Mouse (Mus musculus): ENCODE measurements around the gene Atad5. TPM values are rescaled to one million over a fixed set of nuclear protein-coding genes. Genes with fewer than 3 reads are reported as not detected.

Atad5 gene
- total RNA-seq, 1 experiment: 23.6 TPM

DNA sequence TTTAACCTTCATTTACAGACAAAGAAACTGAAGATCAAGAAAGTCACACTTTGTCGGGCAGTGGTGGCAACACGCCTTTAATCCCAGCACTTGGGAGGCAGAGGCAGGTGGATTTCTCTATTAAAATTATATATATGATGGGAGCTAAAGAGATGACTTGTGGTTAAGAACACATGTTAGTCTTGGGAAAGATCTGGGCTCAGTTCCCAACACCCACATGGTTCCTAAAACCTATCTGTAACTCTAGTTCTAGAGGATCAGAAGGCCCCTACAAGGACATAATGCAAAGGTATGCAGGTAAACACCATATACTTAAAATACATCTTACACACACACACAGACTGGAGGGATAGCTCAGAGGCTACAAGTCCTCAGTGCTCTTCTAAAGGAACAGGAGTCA lies 18.2 kb upstream of the Atad5 start:
- no peak for DNase-seq (ENCODE audit: low read depth, low spot score)
- in situ Hi-C loops (cut with MboI; ENCODE audit: low sequenced_read_pairs in 2 of 2, unreplicated experiment in 2 of 2): no loop called here
- TF ChIP-seq CHD2 (IDR thresholded peaks at IDR 0.05; ENCODE audit: low read depth, low read length): no peak
- TF ChIP-seq HCFC1 (IDR thresholded peaks at IDR 0.05; ENCODE audit: borderline replicate concordance, insufficient read depth, low read length): no peak
- TF ChIP-seq MAFK (IDR thresholded peaks at IDR 0.05; ENCODE audit: insufficient read depth, low read depth, low read length): no peak
- TF ChIP-seq ZNF384 (IDR thresholded peaks at IDR 0.05; ENCODE audit: low read depth, low read length): no peak
- peak overlapping the region; percentile 50; the same call in 1 of the 2 replicates for H3K27ac ChIP-seq (ENCODE audit: insufficient read depth, low read depth, low read length, poor library complexity, severe bottlenecking)
- 0 out of 2 replicates have a peak, but pooled peaks cover 2% of the 10 kb centered on the region for H3K36me3 ChIP-seq (ENCODE audit: control insufficient read depth, insufficient read depth, low read length, poor library complexity, severe bottlenecking)
- H3K9me3 ChIP-seq (ENCODE audit: control insufficient read depth, insufficient read depth, low read depth, low read length): no peaks in the 10 kb centered on the region
- H3K9ac ChIP-seq (ENCODE audit: insufficient read depth, low read depth, low read length, poor library complexity, severe bottlenecking): no peak overlapping the region; the same call in 1 of the 2 replicates
- H3K4me1 ChIP-seq (ENCODE audit: control insufficient read depth in 2 of 2, insufficient read depth in 2 of 2, low read length in 2 of 2, poor library complexity in 1 of 2): peaks cover 2 to 6% of the 10 kb centered on the region in 2 experiments; a peak in 2 of 4 replicates
- H3K4me3 ChIP-seq (ENCODE audit: insufficient read depth in 1 of 2, low read depth in 1 of 2, low read length in 2 of 2, poor library complexity in 1 of 2, severe bottlenecking in 1 of 2): no peak overlapping the region

DNA sequence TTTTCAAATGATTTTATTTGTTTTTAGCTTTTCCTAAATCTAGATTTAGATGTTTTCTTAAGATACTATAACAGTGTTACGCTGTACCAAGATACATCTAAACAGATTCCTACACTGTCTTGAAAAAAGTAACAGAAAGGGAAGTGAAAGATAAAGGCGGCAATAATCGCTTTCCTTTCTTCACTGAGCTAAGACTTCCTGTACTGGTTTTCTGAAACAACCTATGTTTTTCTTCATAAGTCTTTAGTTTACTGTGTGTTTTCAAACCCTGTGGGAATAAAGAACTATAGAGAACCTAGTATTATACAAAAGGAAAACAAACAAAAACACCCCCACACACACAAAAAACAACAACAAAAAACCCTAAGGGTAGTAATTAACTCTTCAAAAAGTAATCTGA lies 16.8 kb upstream of the Atad5 start:
- peaks cover 2% of the 10 kb centered on the region; the same call in 1 of the 2 replicates for H3K36me3 ChIP-seq (ENCODE audit: control insufficient read depth, insufficient read depth, low read length, poor library complexity, severe bottlenecking)
- no peak overlapping the region for H3K27ac ChIP-seq (ENCODE audit: insufficient read depth, low read depth, low read length, poor library complexity, severe bottlenecking)
- H3K4me1 ChIP-seq (ENCODE audit: control insufficient read depth in 2 of 2, insufficient read depth in 2 of 2, low read length in 2 of 2, poor library complexity in 1 of 2): peaks cover 2 to 6% of the 10 kb centered on the region in 2 experiments; a peak in 2 of 4 replicates
- no peak overlapping the region for H3K4me3 ChIP-seq (ENCODE audit: insufficient read depth in 1 of 2, low read depth in 1 of 2, low read length in 2 of 2, poor library complexity in 1 of 2, severe bottlenecking in 1 of 2)
- TF ChIP-seq ZC3H11A (IDR thresholded peaks at IDR 0.05; ENCODE audit: borderline replicate concordance, low read depth, low read length) (no peak), HCFC1 (IDR thresholded peaks at IDR 0.05; ENCODE audit: borderline replicate concordance, insufficient read depth, low read length) (no peak), ZNF384 (IDR thresholded peaks at IDR 0.05; ENCODE audit: low read depth, low read length) (no peak), CHD2 (IDR thresholded peaks at IDR 0.05; ENCODE audit: low read depth, low read length) (no peak), MAFK (IDR thresholded peaks at IDR 0.05; ENCODE audit: insufficient read depth, low read depth, low read length) (no peak)
- H3K9me3 ChIP-seq (ENCODE audit: control insufficient read depth, insufficient read depth, low read depth, low read length): no peaks in the 10 kb centered on the region
- no peak for DNase-seq (ENCODE audit: low read depth, low spot score)
- in situ Hi-C loops (cut with MboI; ENCODE audit: low sequenced_read_pairs in 2 of 2, unreplicated experiment in 2 of 2): no loop called here
- no peak overlapping the region for H3K9ac ChIP-seq (ENCODE audit: insufficient read depth, low read depth, low read length, poor library complexity, severe bottlenecking)

DNA sequence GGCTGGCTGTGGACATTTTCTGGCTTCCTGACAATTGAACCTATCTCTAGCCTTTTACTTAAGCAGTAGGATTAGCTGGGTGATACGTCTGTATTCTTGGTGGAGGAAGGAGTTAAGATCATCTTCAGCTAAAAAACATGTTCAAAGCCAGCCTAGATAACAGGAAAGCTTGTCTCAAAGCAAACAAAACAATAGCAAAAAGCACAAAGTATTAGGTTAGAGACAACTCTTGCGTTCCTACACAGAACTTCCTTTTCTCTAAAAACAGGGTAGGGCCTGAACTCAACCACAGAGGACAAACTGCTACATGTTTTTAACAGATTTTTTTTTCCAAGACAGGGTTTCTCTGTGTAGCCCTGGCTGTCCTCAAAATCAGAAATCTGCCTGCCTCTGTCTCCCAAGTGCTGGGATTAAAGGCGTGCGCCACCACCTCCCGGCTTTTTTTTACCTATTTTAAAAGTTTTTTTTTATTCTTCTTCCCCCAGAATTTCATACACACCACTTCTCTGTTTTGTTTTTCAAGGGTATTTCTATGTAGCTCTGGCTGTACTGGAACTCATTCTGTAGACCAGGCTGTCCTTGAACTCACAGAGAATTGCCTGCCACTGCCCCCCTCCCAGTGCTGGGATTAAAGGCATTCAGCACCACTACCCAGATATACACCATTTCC lies 13.5 kb upstream of the Atad5 start:
- Histone ChIP-seq H3K9me3 (ENCODE audit: control insufficient read depth, insufficient read depth, low read depth, low read length) (no peaks in the 10 kb centered on the region), H3K4me1 (ENCODE audit: control insufficient read depth in 2 of 2, insufficient read depth in 2 of 2, low read length in 2 of 2, poor library complexity in 1 of 2) (peaks cover 4% of the 10 kb centered on the region in 2 experiments; a peak in 2 of 4 replicates), H3K4me3 (ENCODE audit: insufficient read depth in 1 of 2, low read depth in 1 of 2, low read length in 2 of 2, poor library complexity in 1 of 2, severe bottlenecking in 1 of 2) (no peak overlapping the region), H3K27ac (ENCODE audit: insufficient read depth, low read depth, low read length, poor library complexity, severe bottlenecking) (no peak overlapping the region), H3K36me3 (ENCODE audit: control insufficient read depth, insufficient read depth, low read length, poor library complexity, severe bottlenecking) (peaks cover 4% of the 10 kb centered on the region; the same call in 1 of the 2 replicates), H3K9ac (ENCODE audit: insufficient read depth, low read depth, low read length, poor library complexity, severe bottlenecking) (no peak overlapping the region)
- TF ChIP-seq ZNF384 (IDR thresholded peaks at IDR 0.05; ENCODE audit: low read depth, low read length): no peak
- no peak for TF ChIP-seq HCFC1 (IDR thresholded peaks at IDR 0.05; ENCODE audit: borderline replicate concordance, insufficient read depth, low read length)
- no peak for TF ChIP-seq MAFK (IDR thresholded peaks at IDR 0.05; ENCODE audit: insufficient read depth, low read depth, low read length)
- TF ChIP-seq CHD2 (IDR thresholded peaks at IDR 0.05; ENCODE audit: low read depth, low read length): no peak
- TF ChIP-seq ZC3H11A (IDR thresholded peaks at IDR 0.05; ENCODE audit: borderline replicate concordance, low read depth, low read length): no peak
- in situ Hi-C loops (cut with MboI; ENCODE audit: low sequenced_read_pairs in 2 of 2, unreplicated experiment in 2 of 2): no loop called here
- DNase-seq (ENCODE audit: low read depth, low spot score): no peak

DNA sequence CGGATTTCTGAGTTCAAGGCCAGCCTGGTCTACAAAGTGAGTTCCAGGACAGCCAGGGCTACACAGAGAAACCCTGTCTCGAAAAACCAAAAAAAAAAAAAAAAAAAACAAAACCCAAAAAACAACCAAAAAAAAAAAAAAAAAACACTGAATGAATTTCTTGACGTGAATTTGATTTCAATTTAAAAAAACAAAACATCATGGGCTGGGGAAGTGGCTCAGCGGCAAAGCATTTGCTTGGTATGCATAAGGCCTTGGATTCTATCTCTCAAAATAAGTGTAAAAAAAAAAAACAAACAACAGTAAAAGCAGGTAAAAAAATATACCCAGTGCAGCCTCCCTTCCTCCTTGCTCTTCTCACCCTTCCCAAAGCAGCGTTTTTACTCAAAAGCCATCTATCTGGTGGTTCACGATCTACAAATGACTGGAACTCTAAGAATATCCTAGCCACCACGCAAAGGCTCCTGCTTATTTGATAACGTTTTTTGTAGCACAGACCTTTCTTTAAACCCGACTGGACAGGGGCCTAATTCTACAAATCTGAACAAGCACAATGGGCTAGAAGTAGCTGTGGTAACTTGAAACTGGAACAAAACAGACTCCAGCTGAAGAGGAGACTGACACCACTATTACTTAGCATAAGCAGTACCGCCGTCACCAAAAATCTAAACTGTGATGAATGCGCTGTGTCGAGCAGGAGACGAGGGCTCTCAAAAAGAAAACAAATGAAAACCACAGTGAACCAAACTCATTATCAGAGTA lies 11.2 kb upstream of the Atad5 start:
- DNase-seq (ENCODE audit: low read depth, low spot score): no peak
- H3K27ac ChIP-seq (ENCODE audit: insufficient read depth, low read depth, low read length, poor library complexity, severe bottlenecking): no peak overlapping the region
- no peak overlapping the region for H3K9ac ChIP-seq (ENCODE audit: insufficient read depth, low read depth, low read length, poor library complexity, severe bottlenecking)
- peaks cover 4% of the 10 kb centered on the region; the same call in 1 of the 2 replicates for H3K36me3 ChIP-seq (ENCODE audit: control insufficient read depth, insufficient read depth, low read length, poor library complexity, severe bottlenecking)
- in situ Hi-C loops (cut with MboI; ENCODE audit: low sequenced_read_pairs in 2 of 2, unreplicated experiment in 2 of 2): no loop called here
- TF ChIP-seq ZC3H11A (IDR thresholded peaks at IDR 0.05; ENCODE audit: borderline replicate concordance, low read depth, low read length) (no peak), ZNF384 (IDR thresholded peaks at IDR 0.05; ENCODE audit: low read depth, low read length) (0 out of 2 replicates have a peak, but pooled peaks have one; percentile 33)
- no peaks in the 10 kb centered on the region for H3K9me3 ChIP-seq (ENCODE audit: control insufficient read depth, insufficient read depth, low read depth, low read length)
- no peak overlapping the region for H3K4me3 ChIP-seq (ENCODE audit: insufficient read depth in 1 of 2, low read depth in 1 of 2, low read length in 2 of 2, poor library complexity in 1 of 2, severe bottlenecking in 1 of 2)
- H3K4me1 ChIP-seq (ENCODE audit: control insufficient read depth in 2 of 2, insufficient read depth in 2 of 2, low read length in 2 of 2, poor library complexity in 1 of 2): 0 out of 4 replicates have a peak, but pooled peaks cover 0 to 2% of the 10 kb centered on the region in 2 experiments

All from ES-E14 (cell line).